Mouse (Mus musculus): ENCODE measurements at regions not wholly inside any gene's neighbourhood (a gene's known extent, or its start where the extent isn't known, plus 50 kb on each side); places are given as distances from the start of the nearest gene placed in this dataset.

GRCm38 (mm10) chr2:117399487-117399886 lies 56.7 kb upstream of the Rasgrp1 start:
- DNase-seq (ENCODE audit: low spot score) = no peak

GRCm38 (mm10) chr2:117403425-117404175 lies 60.8 kb upstream of the Rasgrp1 start:
- no peak for DNase-seq (ENCODE audit: low spot score)

GRCm38 (mm10) chr2:117405453-117405852 lies 62.7 kb upstream of the Rasgrp1 start:
- DNase-seq (ENCODE audit: low spot score) = no peak

- no peak for DNase-seq (ENCODE audit: low spot score)
These were observed 65.4 kb upstream of the Rasgrp1 start for GRCm38 (mm10) chr2:117408241-117408640.

- DNase-seq (ENCODE audit: low spot score) = no peak
These were observed 69.3 kb upstream of the Rasgrp1 start for GRCm38 (mm10) chr2:117412045-117412606.

- no peak for DNase-seq (ENCODE audit: low spot score)
These were observed 74.6 kb upstream of the Rasgrp1 start for GRCm38 (mm10) chr2:117417229-117417970.

- no peak for DNase-seq (ENCODE audit: low spot score)
These were observed 75.4 kb upstream of the Rasgrp1 start for GRCm38 (mm10) chr2:117418121-117418615.

- no peak for DNase-seq (ENCODE audit: low spot score)
These were observed 75.9 kb upstream of the Rasgrp1 start for GRCm38 (mm10) chr2:117418711-117419110.

- no peak for DNase-seq (ENCODE audit: low spot score)
These were observed 78.6 kb upstream of the Rasgrp1 start for GRCm38 (mm10) chr2:117421376-117421775.

GRCm38 (mm10) chr2:117422756-117423155 lies 80.0 kb upstream of the Rasgrp1 start:
- no peak for DNase-seq (ENCODE audit: low spot score)

- DNase-seq (ENCODE audit: low spot score) = no peak
These were observed 86.4 kb upstream of the Rasgrp1 start for GRCm38 (mm10) chr2:117429205-117429604.

- DNase-seq (ENCODE audit: low spot score) = no peak
These were observed 89.2 kb upstream of the Rasgrp1 start for GRCm38 (mm10) chr2:117432010-117432409.

- no peak for DNase-seq (ENCODE audit: low spot score)
These were observed 90.1 kb upstream of the Rasgrp1 start for GRCm38 (mm10) chr2:117432923-117433322.

- no peak for DNase-seq (ENCODE audit: low spot score)
These were observed 90.7 kb upstream of the Rasgrp1 start for GRCm38 (mm10) chr2:117433482-117433881.

GRCm38 (mm10) chr2:117438079-117438478 lies 95.3 kb upstream of the Rasgrp1 start:
- no peak for DNase-seq (ENCODE audit: low spot score)

- DNase-seq (ENCODE audit: low spot score) = peak; percentile 48
These were observed 96.0 kb upstream of the Rasgrp1 start for GRCm38 (mm10) chr2:117438586-117439371.

- DNase-seq (ENCODE audit: low spot score) = no peak
These were observed 96.8 kb upstream of the Rasgrp1 start for GRCm38 (mm10) chr2:117439372-117440183.

GRCm38 (mm10) chr2:117440801-117441281 lies 98.0 kb upstream of the Rasgrp1 start:
- no peak for DNase-seq (ENCODE audit: low spot score)

- DNase-seq (ENCODE audit: low spot score) = no peak
These were observed 100.1 kb upstream of the Rasgrp1 start for GRCm38 (mm10) chr2:117442862-117443261.

GRCm38 (mm10) chr2:117444671-117445070 lies 101.9 kb upstream of the Rasgrp1 start:
- peak; percentile 20 for DNase-seq (ENCODE audit: low spot score)

GRCm38 (mm10) chr2:117446876-117447275 lies 104.1 kb upstream of the Rasgrp1 start:
- no peak for DNase-seq (ENCODE audit: low spot score)
